Mouse (Mus musculus) E14TG2a.4 (cell line): Measurements from ENCODE around the gene Eps8.

Source experiments
- CTCF ChIP-seq: conservative IDR thresholded peaks from 2 replicates; pipeline ENCODE4 v1.5.1; 2014; ENCODE audit warnings: low read length
- POU5F1 ChIP-seq: IDR thresholded peaks from 2 replicates; pipeline ENCODE4 v1.6.1; 2014; ENCODE audit warnings: low read length, borderline replicate concordance

DNA sequence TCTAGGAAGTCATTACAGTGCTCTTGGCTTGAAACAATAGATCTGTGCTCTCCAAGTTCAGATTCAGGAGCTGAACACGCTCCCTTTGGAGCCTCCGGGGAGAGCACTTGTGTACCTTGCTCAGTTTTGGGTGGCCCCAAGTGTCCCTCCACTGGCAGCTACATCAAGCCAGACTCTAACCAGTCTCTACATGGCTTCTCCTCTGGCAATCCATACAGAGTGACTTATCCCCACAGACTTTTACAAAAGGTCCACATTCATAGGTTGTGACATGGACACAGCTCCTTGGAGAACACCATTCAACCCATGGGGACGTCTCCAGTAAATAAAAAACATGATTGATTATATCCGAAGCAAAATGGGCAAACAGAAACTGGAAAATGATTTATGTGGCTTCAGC is 217.2 kb downstream of the Eps8 start:
- TF ChIP-seq CTCF, result no peak
- TF ChIP-seq POU5F1, result no peak
